Mouse (Mus musculus): ENCODE measurements around the gene Slc6a20b.

The Slc6a20b gene

GRCm38 (mm10) chr9:123589240-123589910, 43.0 kb downstream of the Slc6a20b start:
- DNase-seq (ENCODE audit: low spot score): no peak

GRCm38 (mm10) chr9:123577360-123578192, 54.8 kb downstream of the Slc6a20b start:
- DNase-seq (ENCODE audit: low spot score): no peak

GRCm38 (mm10) chr9:123554599-123554998, 77.8 kb downstream of the Slc6a20b start:
- no peak for DNase-seq (ENCODE audit: low spot score)

Data from testis, postnatal 10 days (tissue).